Mouse (Mus musculus): ENCODE measurements around the gene Msln. TPM values are rescaled to one million over a fixed set of nuclear protein-coding genes. Genes with fewer than 3 reads are reported as not detected.

Msln gene
- total and polyA plus RNA-seq, 3 experiments = not detected

DNA sequence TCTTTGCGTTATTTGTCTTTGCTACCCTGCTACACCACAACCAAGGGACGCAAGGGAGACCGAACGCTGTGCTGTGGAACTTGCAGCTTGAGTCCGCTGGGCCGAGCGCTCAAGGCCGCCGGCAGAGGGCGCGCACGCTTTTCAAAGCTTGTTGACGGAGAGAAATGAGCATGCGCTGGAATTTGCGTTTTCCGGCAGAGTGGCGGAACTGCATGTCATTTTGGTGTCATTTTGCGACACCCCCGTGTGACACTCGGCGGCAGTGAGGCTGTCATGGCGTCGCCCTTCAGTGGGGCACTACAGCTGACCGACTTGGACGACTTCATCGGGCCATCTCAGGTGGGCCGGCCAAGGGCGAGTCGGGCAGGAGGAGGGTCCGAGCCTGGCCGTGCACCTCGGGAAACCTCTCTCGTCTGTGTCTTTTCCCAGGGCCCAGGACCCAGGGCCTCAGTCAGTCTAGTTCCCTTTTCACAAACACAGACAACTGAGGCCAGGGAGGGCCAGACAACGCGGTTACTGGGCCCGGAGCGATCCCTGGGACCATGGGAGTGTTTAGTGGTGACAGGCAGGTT is 19.5 kb upstream of the Msln start, which contains the start of gene Narfl (continued):
- TF ChIP-seq E2F4 (IDR thresholded peaks at IDR 0.05; ENCODE audit: insufficient replicate concordance, low read depth, low read length) (0 out of 2 replicates have a peak, but pooled peaks have one; percentile 46), USF2 (conservative IDR thresholded peaks at IDR 0.05; ENCODE audit: low read depth, low read length) (no peak), HCFC1 (IDR thresholded peaks at IDR 0.05; ENCODE audit: low read depth, low read length) (peak; percentile 99), MAZ (IDR thresholded peaks at IDR 0.05; ENCODE audit: low read depth, low read length) (peak; percentile 96), IRF4 (IDR thresholded peaks at IDR 0.05; ENCODE audit: low read depth, low read length) (peak; percentile 79), ETS1 (conservative IDR thresholded peaks at IDR 0.05; ENCODE audit: low read depth, low read length) (no peak), CTCF (conservative IDR thresholded peaks at IDR 0.05 in 1 of 2, IDR thresholded peaks at IDR 0.05 in 1 of 2; ENCODE audit: low read depth in 2 of 2, low read length in 2 of 2) (peak; percentile 44 to 97; a peak in 3 of 4 replicates), ZC3H11A (IDR thresholded peaks at IDR 0.05; ENCODE audit: low read depth, low read length) (no peak; the same call in 1 of the 2 replicates), MYC (IDR thresholded peaks at IDR 0.05; ENCODE audit: low read depth, low read length) (peak; percentile 87), POLR2A (IDR thresholded peaks at IDR 0.05; ENCODE audit: low read depth, low read length) (peak; percentile 78), EP300 (IDR thresholded peaks at IDR 0.05; ENCODE audit: low read length) (no peak), POLR2AphosphoS2 (IDR thresholded peaks at IDR 0.05; ENCODE audit: low read depth, low read length) (peak; percentile 72; the same call in 1 of the 2 replicates), KAT2A (IDR thresholded peaks at IDR 0.05; ENCODE audit: insufficient replicate concordance, low read length) (peak; percentile 100), MEF2A (IDR thresholded peaks at IDR 0.05; ENCODE audit: borderline replicate concordance, low read depth, low read length) (peak; percentile 86), CHD1 (IDR thresholded peaks at IDR 0.05; ENCODE audit: low read depth, low read length) (no peak), CHD2 (IDR thresholded peaks at IDR 0.05; ENCODE audit: low read length) (peak; percentile 54; the same call in 1 of the 2 replicates), TCF12 (IDR thresholded peaks at IDR 0.05; ENCODE audit: low read depth, low read length) (peak; percentile 97), NELFE (IDR thresholded peaks at IDR 0.05; ENCODE audit: low read depth, low read length) (peak; percentile 77)

DNA sequence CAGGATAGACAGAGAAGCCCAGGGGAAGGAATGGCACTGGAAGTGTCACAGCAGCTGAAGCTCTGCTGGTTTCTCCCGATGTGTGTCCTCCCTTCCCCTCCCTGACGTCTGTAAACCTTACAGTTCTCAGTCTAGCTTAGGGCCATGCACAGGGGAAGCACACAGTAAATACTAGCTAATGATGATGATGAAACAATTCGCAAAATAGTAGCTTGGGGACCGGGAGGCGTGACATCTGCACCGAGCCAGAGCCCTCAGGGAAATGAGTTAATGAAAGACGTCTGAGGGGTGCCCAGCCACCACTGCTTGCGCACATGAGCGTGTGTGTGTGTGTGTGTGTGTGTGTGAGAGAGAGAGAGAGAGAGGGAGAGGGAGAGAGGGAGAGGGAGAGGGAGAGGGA is 15.2 kb upstream of the Msln start:
- in situ Hi-C loops (cut with MboI; ENCODE audit: low pct_ligation_motif_present, low pct_unique_long_range_greater_than_20kb, low sequenced_read_pairs) (no loop called here), dilution Hi-C loops (cut with MboI; ENCODE audit: extremely low pct_ligation_motif_present, extremely low pct_unique_long_range_greater_than_20kb, low sequenced_read_pairs) (no loop called here)
- Histone ChIP-seq H3K27me3 (replicated peaks) (peaks cover 66% of the 10 kb centered on the region), H3K27ac (ENCODE audit: insufficient read depth, low read depth) (peak overlapping the region; percentile 30; the same call in 1 of the 2 replicates), H3K9ac (ENCODE audit: insufficient read depth, low read depth) (peak overlapping the region; percentile 8), H3K4me1 (ENCODE audit: control insufficient read depth in 1 of 2, insufficient read depth in 2 of 2) (peaks cover 3 to 7% of the 10 kb centered on the region in 2 experiments), H3K9me3 (replicated peaks; ENCODE audit: low read length) (no peaks in the 10 kb centered on the region), H3K4me2 (ENCODE audit: insufficient read depth, low read depth, poor library complexity, severe bottlenecking) (peak overlapping the region; percentile 57), H3K79me2 (replicated peaks; ENCODE audit: control insufficient read depth, extremely low read depth, insufficient read depth, poor library complexity, severe bottlenecking) (0 out of 2 replicates have a peak, but pooled peaks cover 3% of the 10 kb centered on the region), H3K4me3 (replicated peaks in 1 of 3; ENCODE audit: low read depth in 2 of 3, low read length in 2 of 3, poor library complexity in 1 of 3) (no peak overlapping the region), H3K36me3 (replicated peaks in 1 of 2; ENCODE audit: control insufficient read depth in 1 of 2, insufficient read depth in 1 of 2, low read length in 1 of 2) (no peaks in the 10 kb centered on the region)
- no peak for DNase-seq (ENCODE audit: extremely low read depth)
- TF ChIP-seq ELF1 (IDR thresholded peaks at IDR 0.05; ENCODE audit: low read depth, low read length) (no peak), NELFE (IDR thresholded peaks at IDR 0.05; ENCODE audit: low read depth, low read length) (no peak), USF1 (IDR thresholded peaks at IDR 0.05; ENCODE audit: low read depth, low read length) (no peak), MAZ (IDR thresholded peaks at IDR 0.05; ENCODE audit: low read depth, low read length) (no peak)

Data from CH12.LX (cell line).